Mouse (Mus musculus): Measurements from ENCODE around the gene Syngr4. TPM values are rescaled to one million over a fixed set of nuclear protein-coding genes. Genes with fewer than 3 reads are reported as not detected.
A peak's percentile ranks its signal among the peaks of the same experiment; 100 is the strongest.
"Not testable (repeated sequence)": the region's sequence is repeated elsewhere in the genome, so short reads cannot be mapped to it uniquely, and the experiment has no call there.

Syngr4 gene
- total RNA-seq (2021), result not detected
- long read RNA-seq, experiment 1, result 0 reads
- long read RNA-seq, experiment 2, result 0 reads

GRCm38 (mm10) chr7:45896517-45897257, at the start of gene Syngr4, which contains the start of gene Tmem143:
Gene Syngr4 (minus strand): TSS chr7:45896714.
Gene Tmem143 (plus strand): TSS chr7:45896941.
- DNase-seq (ENCODE audit: low spot score in 2 of 2), result peak; percentile 94 to 95

GRCm38 (mm10) chr7:45943280-45943679, 46.8 kb upstream of the Syngr4 start:
- not testable (repeated sequence) for DNase-seq (ENCODE audit: low spot score in 2 of 2)

GRCm38 (mm10) chr7:45941986-45942385, 45.5 kb upstream of the Syngr4 start:
- DNase-seq (ENCODE audit: low spot score in 2 of 2), result no peak

- no peak for DNase-seq (ENCODE audit: low spot score in 2 of 2)
These were observed 43.3 kb upstream of the Syngr4 start for GRCm38 (mm10) chr7:45939836-45940235.

- DNase-seq (ENCODE audit: low spot score in 2 of 2), result peak; percentile 51 to 68
These were observed 38.6 kb upstream of the Syngr4 start for GRCm38 (mm10) chr7:45935114-45935513.

GRCm38 (mm10) chr7:45933766-45934165, 37.3 kb upstream of the Syngr4 start:
- not testable (repeated sequence) for DNase-seq (ENCODE audit: low spot score in 2 of 2)

- no peak for DNase-seq (ENCODE audit: low spot score in 2 of 2)
These were observed 33.2 kb upstream of the Syngr4 start for GRCm38 (mm10) chr7:45929688-45930087.

GRCm38 (mm10) chr7:45928626-45929295, 32.2 kb upstream of the Syngr4 start:
- no peak for DNase-seq (ENCODE audit: low spot score in 2 of 2)

- DNase-seq (ENCODE audit: low spot score in 2 of 2), result no peak
These were observed 27.9 kb upstream of the Syngr4 start for GRCm38 (mm10) chr7:45924429-45924816.

- no peak for DNase-seq (ENCODE audit: low spot score in 2 of 2)
These were observed 27.4 kb upstream of the Syngr4 start, which contains the start of gene Ccdc114 for GRCm38 (mm10) chr7:45923762-45924428. Gene Ccdc114 (plus strand): TSS chr7:45924072.

- peak; percentile 89 to 92 for DNase-seq (ENCODE audit: low spot score in 2 of 2)
These were observed 26.6 kb upstream of the Syngr4 start for GRCm38 (mm10) chr7:45922928-45923761.

GRCm38 (mm10) chr7:45921950-45922600, 25.6 kb upstream of the Syngr4 start:
- DNase-seq (ENCODE audit: low spot score in 2 of 2), result no peak

GRCm38 (mm10) chr7:45921242-45921621, 24.7 kb upstream of the Syngr4 start, which contains the start of gene Emp3:
Gene Emp3 (minus strand): TSS chr7:45921404.
- no peak for DNase-seq (ENCODE audit: low spot score in 2 of 2)

- DNase-seq (ENCODE audit: low spot score in 2 of 2), result no peak
These were observed 24.2 kb upstream of the Syngr4 start for GRCm38 (mm10) chr7:45920583-45921241.

- DNase-seq (ENCODE audit: low spot score in 2 of 2), result no peak
These were observed 23.2 kb upstream of the Syngr4 start for GRCm38 (mm10) chr7:45919761-45920160.

GRCm38 (mm10) chr7:45919083-45919671, 22.7 kb upstream of the Syngr4 start:
- no peak for DNase-seq (ENCODE audit: low spot score in 2 of 2)

- DNase-seq (ENCODE audit: low spot score in 2 of 2), result no peak
These were observed 21.4 kb upstream of the Syngr4 start for GRCm38 (mm10) chr7:45917926-45918325.

- no peak for DNase-seq (ENCODE audit: low spot score in 2 of 2)
These were observed 20.6 kb upstream of the Syngr4 start for GRCm38 (mm10) chr7:45917004-45917704.

All from left cerebral cortex, adult 18-20 months (tissue).